In the genomic region with DNA sequence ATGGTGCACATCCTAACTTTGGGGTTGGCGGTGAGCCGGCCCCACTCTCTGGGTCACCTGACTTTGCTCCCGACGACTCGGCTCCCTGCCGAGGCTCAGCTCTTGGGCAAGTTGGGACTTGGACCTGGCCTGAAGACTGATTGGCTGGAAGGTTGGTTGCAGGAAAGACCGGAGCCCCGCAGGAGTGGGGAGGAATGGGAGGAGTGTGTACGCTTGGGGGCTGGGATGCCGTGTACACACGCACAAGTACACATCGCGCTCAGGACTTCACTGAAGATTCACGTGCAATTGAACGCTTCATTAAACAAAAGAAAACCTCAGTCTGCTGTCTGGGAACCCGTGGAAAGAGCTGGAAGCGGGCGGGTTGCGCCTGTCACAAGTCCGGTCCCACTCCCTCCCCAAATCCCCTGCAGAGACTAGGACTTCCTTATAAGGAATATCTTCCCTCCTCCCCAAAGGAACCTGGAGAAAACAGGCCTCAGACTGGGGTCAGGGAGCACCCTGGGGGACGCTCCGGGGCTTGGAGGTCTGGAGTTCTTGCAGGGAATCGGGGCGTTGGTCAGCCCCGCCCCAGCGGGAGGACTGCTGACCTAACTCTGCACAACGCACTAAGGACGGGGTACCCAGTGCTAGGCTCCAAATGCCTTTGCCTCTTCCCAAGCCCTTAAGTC, we compare ENCODE assay signal across 8 mouse cellular contexts. TPM values are rescaled to one million over a fixed set of nuclear protein-coding genes. Genes with fewer than 3 reads are reported as not detected.
DNase-seq lines count a peak whose midpoint lies in the region; ATAC-seq and TF ChIP-seq lines count a peak whose summit lies in the region.

No protein-coding gene starts in this region.

- no peaks in the 10 kb centered on the region for H3K9me3 ChIP-seq in embryonic facial prominence, embryonic 10.5 days
- no peaks in the 10 kb centered on the region for H3K9me3 ChIP-seq in lung, embryonic 14.5 days (ENCODE audit: low read depth, low read length)

- H3K4me2 ChIP-seq in lung, embryonic 14.5 days, result peak overlapping the region; percentile 86

- 1% methylated on average over 28 of the region's 28 CpGs for WGBS in embryonic facial prominence, embryonic 10.5 days
- 4% methylated on average over 28 of the region's 28 CpGs for WGBS in kidney, adult 2 months
- WGBS in lung, embryonic 14.5 days, result under 1% methylated on average over 28 of the region's 28 CpGs

- peak; percentile 62 for DNase-seq in layer of hippocampus, adult 11-12 months (ENCODE audit: low spot score)
- DNase-seq in layer of hippocampus, postnatal 14 days (ENCODE audit: low spot score in 2 of 2), result no peak
- DNase-seq in embryonic facial prominence, embryonic 10.5 days (ENCODE audit: low spot score), result peak; percentile 78
- peak; percentile 78 for DNase-seq in heart, adult 8-10 months (ENCODE audit: low spot score)
- DNase-seq in kidney, adult 2 months, result peak; percentile 96
- peak; percentile 78 for DNase-seq in lung, embryonic 14.5 days
- DNase-seq in skeletal muscle tissue, adult 2 months (ENCODE audit: low read depth, low spot score), result peak; percentile 65

- TF ChIP-seq CTCF in kidney, adult 2 months (conservative IDR thresholded peaks at IDR 0.05; ENCODE audit: insufficient read depth, insufficient read length, low read depth, low read length), result no peak
- TF ChIP-seq CTCF in lung, embryonic 14.5 days (IDR thresholded peaks at IDR 0.05; ENCODE audit: low read depth), result no peak

- no peaks in the 10 kb centered on the region for H3K36me3 ChIP-seq in embryonic facial prominence, embryonic 10.5 days (replicated peaks)
- H3K36me3 ChIP-seq in kidney, adult 2 months (ENCODE audit: control insufficient read depth, insufficient read depth, low read length), result no peaks in the 10 kb centered on the region
- no peaks in the 10 kb centered on the region for H3K36me3 ChIP-seq in lung, embryonic 14.5 days (ENCODE audit: insufficient read depth)

- no peak for ATAC-seq in lung, embryonic 14.5 days (ENCODE audit: insufficient read depth)
- no peak for ATAC-seq in megakaryocyte-erythroid progenitor cell, adult 5-6 weeks (replicated peaks; ENCODE audit: low FRiP score, low TSS enrichment, poor library complexity, severe bottlenecking)

- peaks cover 40% of the 10 kb centered on the region for H3K27me3 ChIP-seq in embryonic facial prominence, embryonic 10.5 days (replicated peaks; ENCODE audit: low read depth, poor library complexity, severe bottlenecking)
- no peaks in the 10 kb centered on the region for H3K27me3 ChIP-seq in kidney, adult 2 months (replicated peaks; ENCODE audit: control insufficient read depth, insufficient read depth, low read length)
- no peaks in the 10 kb centered on the region for H3K27me3 ChIP-seq in lung, embryonic 14.5 days (ENCODE audit: insufficient read depth, low read length)

- H3K9ac ChIP-seq in lung, embryonic 14.5 days, result peak overlapping the region; percentile 59

- H3K4me1 ChIP-seq in embryonic facial prominence, embryonic 10.5 days, result peaks cover 38% of the 10 kb centered on the region
- H3K4me1 ChIP-seq in kidney, adult 2 months (ENCODE audit: control insufficient read depth, insufficient read depth, low read length), result peaks cover 21% of the 10 kb centered on the region
- peaks cover 17% of the 10 kb centered on the region for H3K4me1 ChIP-seq in lung, embryonic 14.5 days (ENCODE audit: insufficient read depth)

- H3K27ac ChIP-seq in embryonic facial prominence, embryonic 10.5 days (replicated peaks), result peak overlapping the region; percentile 82
- peak overlapping the region; percentile 65 for H3K27ac ChIP-seq in kidney, adult 2 months (ENCODE audit: insufficient read depth, low read depth, low read length)
- H3K27ac ChIP-seq in lung, embryonic 14.5 days (ENCODE audit: low read depth), result peak overlapping the region; percentile 58

- no peak for TF ChIP-seq POLR2A in kidney, adult 2 months (IDR thresholded peaks at IDR 0.05; ENCODE audit: low read depth, low read length)

- peak overlapping the region; percentile 57 for H3K4me3 ChIP-seq in embryonic facial prominence, embryonic 10.5 days
- peak overlapping the region; percentile 6 for H3K4me3 ChIP-seq in kidney, adult 2 months (ENCODE audit: insufficient read depth, low read depth, low read length)
- H3K4me3 ChIP-seq in lung, embryonic 14.5 days (ENCODE audit: low read depth, low read length), result peak overlapping the region; percentile 41

RNA-seq across cellular contexts. Expression of gene Hexim1, which starts 4.0 kb away (rescaled TPM):
- total RNA-seq in layer of hippocampus, postnatal 14 days (2021), result 10 to 100 TPM; 50.8 to 53.8 TPM
- 2.8 and 2.9 TPM in 2 replicates for polyA plus RNA-seq in embryonic facial prominence, embryonic 10.5 days (2016; fragmentation: Nextera tagmentation; extraction: Ambion mirVana)
- 10 to 100 TPM; 15.9 to 18.6 (median 17.0) TPM for total RNA-seq in heart, adult 8-10 months (2022)
- 24.9 and 26.4 TPM in 2 replicates for polyA plus RNA-seq in kidney, adult 2 months (2012; rRNA removed)
- polyA plus RNA-seq in lung, embryonic 14.5 days (2014; fragmentation: Nextera tagmentation; extraction: Ambion mirVana), result 5.3 and 5.8 TPM in 2 replicates
- total RNA-seq in megakaryocyte-erythroid progenitor cell, adult 5-6 weeks (2014; fragmentation: Nextera tagmentation), result 10.5 and 15.5 TPM in 2 replicates
- total RNA-seq in megakaryocyte-erythroid progenitor cell, adult 5-6 weeks (2017), result 22.8 and 32.0 TPM in 2 replicates

RNA-seq across cellular contexts. Expression of gene Acbd4, which starts 10.5 kb away (rescaled TPM):
- 10 to 100 TPM; 71.0 to 80.3 TPM for total RNA-seq in layer of hippocampus, postnatal 14 days (2021)
- polyA plus RNA-seq in embryonic facial prominence, embryonic 10.5 days (2016; fragmentation: Nextera tagmentation; extraction: Ambion mirVana), result 6.3 and 10.1 TPM in 2 replicates
- 10 to 100 TPM; 24.1 to 39.8 (median 32.0) TPM for total RNA-seq in heart, adult 8-10 months (2022)
- polyA plus RNA-seq in kidney, adult 2 months (2012; rRNA removed), result 119 and 130 TPM in 2 replicates
- 11.0 and 14.4 TPM in 2 replicates for polyA plus RNA-seq in lung, embryonic 14.5 days (2014; fragmentation: Nextera tagmentation; extraction: Ambion mirVana)
- 6.8 and 15.5 TPM in 2 replicates for total RNA-seq in megakaryocyte-erythroid progenitor cell, adult 5-6 weeks (2014; fragmentation: Nextera tagmentation)
- 10.8 and 11.4 TPM in 2 replicates for total RNA-seq in megakaryocyte-erythroid progenitor cell, adult 5-6 weeks (2017)

RNA-seq across cellular contexts. Expression of gene Plcd3, which starts 10.6 kb away (rescaled TPM):
- total RNA-seq in layer of hippocampus, postnatal 14 days (2021), result 10 to 100 TPM in 1 of 2 experiments, 1 to 10 TPM in 1; 9.7 to 10.3 TPM
- 1.7 and 2.6 TPM in 2 replicates for polyA plus RNA-seq in embryonic facial prominence, embryonic 10.5 days (2016; fragmentation: Nextera tagmentation; extraction: Ambion mirVana)
- total RNA-seq in heart, adult 8-10 months (2022), result 10 to 100 TPM; 10.7 to 19.1 (median 12.1) TPM
- 14.9 and 18.1 TPM in 2 replicates for polyA plus RNA-seq in kidney, adult 2 months (2012; rRNA removed)
- 1.0 and 2.5 TPM in 2 replicates for polyA plus RNA-seq in lung, embryonic 14.5 days (2014; fragmentation: Nextera tagmentation; extraction: Ambion mirVana)
- not detected in 2 replicates for total RNA-seq in megakaryocyte-erythroid progenitor cell, adult 5-6 weeks (2014; fragmentation: Nextera tagmentation)
- total RNA-seq in megakaryocyte-erythroid progenitor cell, adult 5-6 weeks (2017), result not detected in 2 replicates

RNA-seq across cellular contexts. Expression of gene Hexim2, which starts 20.2 kb away (rescaled TPM):
- total RNA-seq in layer of hippocampus, postnatal 14 days (2021), result 10 to 100 TPM; 11.2 to 16.1 TPM
- 8.4 and 10.9 TPM in 2 replicates for polyA plus RNA-seq in embryonic facial prominence, embryonic 10.5 days (2016; fragmentation: Nextera tagmentation; extraction: Ambion mirVana)
- 1 to 10 TPM; 1.2 to 2.0 (median 1.9) TPM for total RNA-seq in heart, adult 8-10 months (2022)
- polyA plus RNA-seq in kidney, adult 2 months (2012; rRNA removed), result 3.8 and 4.0 TPM in 2 replicates
- polyA plus RNA-seq in lung, embryonic 14.5 days (2014; fragmentation: Nextera tagmentation; extraction: Ambion mirVana), result 9.3 and 9.5 TPM in 2 replicates
- 4.1 and 12.1 TPM in 2 replicates for total RNA-seq in megakaryocyte-erythroid progenitor cell, adult 5-6 weeks (2014; fragmentation: Nextera tagmentation)
- total RNA-seq in megakaryocyte-erythroid progenitor cell, adult 5-6 weeks (2017), result 1.6 and 7.8 TPM in 2 replicates

RNA-seq across cellular contexts. Expression of gene Fmnl1, which starts 58.9 kb away (rescaled TPM):
- total RNA-seq in layer of hippocampus, postnatal 14 days (2021), result 100 to 1,000 TPM; 120 to 128 TPM
- 0.49 and 0.67 TPM in 2 replicates for polyA plus RNA-seq in embryonic facial prominence, embryonic 10.5 days (2016; fragmentation: Nextera tagmentation; extraction: Ambion mirVana)
- total RNA-seq in heart, adult 8-10 months (2022), result 10 to 100 TPM in 3 of 4 experiments, 1 to 10 TPM in 1; 9.3 to 20.1 (median 13.2) TPM
- 32.7 and 35.5 TPM in 2 replicates for polyA plus RNA-seq in kidney, adult 2 months (2012; rRNA removed)
- 2.5 and 2.8 TPM in 2 replicates for polyA plus RNA-seq in lung, embryonic 14.5 days (2014; fragmentation: Nextera tagmentation; extraction: Ambion mirVana)
- 32.2 and 35.9 TPM in 2 replicates for total RNA-seq in megakaryocyte-erythroid progenitor cell, adult 5-6 weeks (2014; fragmentation: Nextera tagmentation)
- 7.4 and 9.7 TPM in 2 replicates for total RNA-seq in megakaryocyte-erythroid progenitor cell, adult 5-6 weeks (2017)

Comparison
In these comparisons a context has a peak if more than half of its experiments do, and no peak if none do; other contexts are left out.
1. DNase-seq: peak in layer of hippocampus, adult 11-12 months (single experiment), embryonic facial prominence, embryonic 10.5 days (single experiment), heart, adult 8-10 months (single experiment), kidney, adult 2 months (single experiment), lung, embryonic 14.5 days (single experiment) and skeletal muscle tissue, adult 2 months (single experiment); none in layer of hippocampus, postnatal 14 days (0 of 2).
2. H3K4me3 ChIP-seq: peak in every context shown above with its lines; median percentile 57 in embryonic facial prominence, embryonic 10.5 days; 41 in lung, embryonic 14.5 days; 6 in kidney, adult 2 months.
3. RNA of gene Plcd3, which starts 10.6 kb away (total RNA-seq): 10.7 to 19.1 TPM in heart, adult 8-10 months and 9.7 to 10.3 TPM in layer of hippocampus, postnatal 14 days; not detected in megakaryocyte-erythroid progenitor cell, adult 5-6 weeks; every median in the first group is over 4 times any median in the second.
4. Peak in every context shown above with its lines, with median percentiles within 50 percentile points of each other: H3K27ac ChIP-seq.